Mouse (Mus musculus) gastrocnemius, adult 18-20 months (tissue): ENCODE results near the gene Qars. TPM values are rescaled to one million over a fixed set of nuclear protein-coding genes. Genes with fewer than 3 reads are reported as not detected.
A peak's percentile ranks its signal among the peaks of the same experiment; 100 is the strongest.

Experiments used
- DNase-seq: peaks from one replicate; pipeline ENCODE4 v3.0.0; 2021; ENCODE audit warnings: low spot score
- total RNA-seq, 2 experiments: library from RNA; stranded (reverse); gene quantifications; 2 replicates each; pipeline ENCODE4 v1.2.3; 2021

Qars gene
- total RNA-seq, 2 experiments from 2014 or later: 83.0 to 86.4 TPM

DNA sequence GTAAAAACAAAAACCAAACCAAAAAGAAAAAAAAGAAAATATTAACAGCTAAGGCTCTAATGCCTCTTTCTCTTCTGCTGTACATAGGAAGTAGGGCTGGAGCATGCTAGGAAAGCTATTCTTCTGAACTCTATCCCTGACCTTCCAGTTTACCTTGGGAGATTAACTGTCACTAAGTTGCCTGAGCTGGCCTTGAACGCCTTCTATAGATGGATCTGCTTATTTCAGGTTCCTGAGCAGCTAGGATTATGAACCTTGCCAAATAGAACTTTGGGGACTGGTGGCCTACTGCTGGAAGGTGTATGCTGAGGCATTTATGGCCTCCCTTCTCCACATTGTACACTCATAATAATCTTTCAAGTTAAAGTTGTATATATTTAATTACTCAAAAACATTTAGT lies 23.4 kb downstream of the Qars start:
- DNase-seq: no peak

DNA sequence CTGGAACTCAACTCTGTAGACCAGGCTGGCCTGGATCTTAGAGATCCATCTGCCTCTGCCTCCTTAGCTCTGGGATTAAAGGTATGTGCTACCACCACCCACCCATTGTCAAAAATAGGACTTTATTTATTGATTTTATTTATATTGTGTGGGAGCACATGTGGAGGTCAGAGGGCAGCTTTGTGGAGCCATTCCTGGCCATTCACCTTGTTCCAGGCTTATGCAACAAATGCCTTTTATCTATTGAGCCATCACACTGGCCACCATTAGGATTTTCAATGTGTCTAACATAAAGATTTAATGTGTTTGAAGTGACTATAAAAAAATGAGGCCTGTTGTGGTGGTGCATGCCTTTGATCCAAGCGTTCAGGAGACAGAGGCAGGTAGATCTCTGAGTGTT lies 24.0 kb downstream of the Qars start:
- DNase-seq: no peak

DNA sequence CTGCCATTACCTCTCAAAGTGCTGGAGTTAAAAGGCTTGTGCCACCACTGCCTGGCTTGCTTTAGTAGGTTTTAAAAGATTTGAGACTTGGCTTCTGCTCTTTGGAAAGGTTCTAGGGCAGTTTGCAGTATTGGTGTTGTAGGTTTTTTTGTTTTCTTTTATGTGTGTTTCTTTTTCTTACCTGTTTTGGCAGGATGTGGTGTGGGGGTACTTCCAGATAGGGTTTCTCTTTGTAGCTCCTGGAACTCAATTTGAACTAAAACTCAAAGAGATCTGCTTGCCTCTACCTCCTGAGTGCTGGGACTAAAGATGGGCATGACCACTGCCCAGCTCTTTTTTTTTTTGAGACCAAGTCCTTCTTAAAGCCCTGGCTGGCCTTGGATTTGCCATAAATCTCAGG lies 33.3 kb downstream of the Qars start:
- no peak for DNase-seq

DNA sequence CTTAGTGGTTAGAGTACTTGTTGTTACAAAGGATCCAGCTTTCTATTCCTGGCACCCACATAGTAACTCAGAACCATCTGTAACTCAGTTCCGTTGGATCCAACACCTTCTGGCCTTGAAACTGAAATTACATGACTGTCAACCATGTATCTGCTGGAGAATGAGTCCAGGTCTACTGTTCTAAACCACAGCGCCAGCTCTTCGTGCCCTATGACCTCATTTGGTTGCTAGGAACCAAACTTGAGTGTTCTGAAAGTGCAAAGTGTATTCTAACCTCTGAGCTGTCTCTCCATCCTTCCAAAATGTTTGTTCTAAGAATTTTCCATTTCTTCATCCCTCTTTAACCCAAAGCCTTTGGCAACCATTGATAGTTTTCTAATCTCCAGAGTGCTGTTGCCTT lies 38.5 kb downstream of the Qars start:
- no peak for DNase-seq

DNA sequence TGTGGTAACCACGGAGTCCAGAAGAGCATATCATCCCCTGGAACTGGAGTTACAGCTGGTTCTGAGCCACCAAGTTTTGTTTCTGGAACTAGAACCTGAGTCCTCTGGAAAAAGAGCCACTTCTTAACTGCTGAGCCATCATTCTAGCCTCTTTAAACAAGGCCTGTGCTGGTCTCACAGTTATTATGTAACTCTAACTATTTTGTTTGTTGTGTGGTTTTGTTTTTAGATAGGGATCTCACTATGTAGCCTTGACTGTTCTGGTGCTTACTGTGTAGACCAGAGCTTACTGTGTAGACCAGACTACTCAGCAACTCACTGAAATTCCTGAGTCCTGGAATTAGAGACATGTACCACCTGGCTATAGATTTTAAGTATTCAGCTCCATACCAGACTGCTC lies 39.4 kb downstream of the Qars start:
- no peak for DNase-seq

DNA sequence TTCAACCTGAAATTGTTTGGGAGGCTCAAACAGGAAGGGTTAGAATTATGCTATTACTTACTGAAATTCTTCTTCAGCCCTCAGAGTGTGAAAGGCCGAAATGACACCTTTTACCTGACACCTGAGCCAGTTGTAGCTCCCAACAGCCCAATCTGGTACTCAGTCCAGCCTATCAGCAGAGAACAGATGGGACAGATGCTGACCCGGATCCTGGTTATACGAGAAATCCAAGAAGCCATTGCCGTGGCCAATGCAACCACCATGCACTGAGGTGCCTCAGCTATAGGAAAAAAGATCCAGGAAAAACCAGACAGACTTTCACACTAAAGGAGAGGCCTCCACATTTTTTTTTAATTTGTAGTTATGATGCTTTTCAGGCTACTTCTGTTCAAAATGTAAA lies 51.7 kb downstream of the Qars start:
- DNase-seq: no peak

DNA sequence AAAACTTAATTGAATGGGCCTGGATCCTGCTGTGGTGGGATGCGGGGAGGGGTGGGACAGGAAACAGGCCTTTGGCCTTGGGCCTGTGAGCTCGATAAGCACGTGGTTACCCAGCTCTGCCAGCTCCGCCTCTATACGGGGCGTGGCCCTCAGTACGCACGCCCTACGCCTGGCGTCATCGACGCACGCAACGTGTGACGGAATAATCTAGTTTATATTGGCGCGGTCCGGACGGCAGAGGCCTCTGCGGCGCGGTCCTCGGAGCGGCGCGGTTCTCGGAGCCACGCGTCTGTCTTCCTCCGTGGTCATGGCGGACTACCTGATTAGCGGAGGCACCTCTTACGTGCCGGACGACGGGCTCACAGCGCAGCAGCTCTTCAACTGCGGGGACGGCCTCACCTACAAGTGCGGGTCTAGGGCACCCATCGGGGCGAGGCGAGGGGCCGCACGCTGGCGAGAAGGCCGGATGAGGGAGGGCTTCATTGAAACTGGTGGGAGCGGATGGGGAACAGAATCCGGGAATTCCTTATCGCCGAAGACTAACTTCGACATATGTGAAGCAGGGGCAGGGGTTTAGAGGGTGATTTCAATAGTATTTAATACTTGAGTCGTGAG lies 52.8 kb downstream of the Qars start, which contains the start of gene Impdh2:
TSS of gene Impdh2 (plus strand) at position 60 of the 615 bp plus-strand sequence.
- peak; percentile 96 for DNase-seq

DNA sequence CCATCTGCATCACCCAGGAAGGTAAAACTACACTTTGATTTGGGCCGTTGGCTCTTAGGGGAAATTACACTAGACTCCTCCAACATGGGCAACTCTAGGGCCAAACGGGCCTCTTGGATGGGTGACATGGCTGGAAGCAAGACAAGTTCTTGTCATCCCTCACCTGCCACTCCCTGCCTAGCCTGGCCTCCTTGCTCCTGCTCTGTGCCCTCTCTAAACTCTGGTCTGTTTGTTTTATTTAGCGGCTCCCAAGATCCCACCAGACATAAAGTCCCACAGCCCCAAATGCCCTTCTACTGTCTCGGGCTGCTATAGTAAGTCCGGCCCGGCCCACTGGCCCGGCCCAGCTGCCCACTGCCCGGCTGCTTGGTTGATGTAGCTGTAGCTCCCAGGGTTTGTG lies 56.2 kb downstream of the Qars start:
- no peak for DNase-seq

DNA sequence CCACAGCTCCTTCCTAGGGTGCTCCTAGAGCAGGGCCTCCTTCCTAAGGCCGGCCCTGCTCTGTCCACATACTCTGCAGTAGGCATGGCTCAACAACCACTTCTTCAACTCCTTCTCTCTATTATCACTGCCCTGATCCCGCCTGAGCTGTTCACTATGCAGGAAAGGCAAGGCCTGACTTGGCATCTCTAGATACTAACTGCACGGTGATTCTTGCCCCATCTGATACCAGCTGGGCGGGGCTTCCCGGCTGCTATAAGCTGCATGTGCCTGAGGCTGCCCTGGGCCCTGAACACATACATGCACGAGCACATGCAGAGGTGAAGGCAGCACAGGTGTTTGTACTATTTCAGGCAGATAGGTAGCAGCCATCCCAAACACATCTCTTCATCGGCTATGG lies 56.6 kb downstream of the Qars start:
- DNase-seq: no peak

Other genes starting within 250 kb of the Qars start
- gene Dag1, start 243.7 kb upstream of the Qars start, total RNA-seq: 100 to 1,000 TPM; 166 to 173 TPM
- 10 to 100 TPM; 12.3 to 13.1 TPM for gene Nicn1, start 217.3 kb upstream of the Qars start, total RNA-seq
- 1 to 10 TPM in 1 of 2 experiments, under 1 TPM in 1; 0.83 to 1.0 TPM for gene Amt, start 210.9 kb upstream of the Qars start, total RNA-seq
- 100 to 1,000 TPM in 1 of 2 experiments, 10 to 100 TPM in 1; 91.8 to 111 TPM for gene Rhoa, start 201.6 kb upstream of the Qars start, total RNA-seq
- gene Tcta, start 201.5 kb upstream of the Qars start, total RNA-seq: 10 to 100 TPM; 28.0 to 35.6 TPM
- gene Gpx1, start 168.8 kb upstream of the Qars start, total RNA-seq: 10 to 100 TPM; 63.2 to 67.5 TPM
- gene Usp4, start 159.9 kb upstream of the Qars start, total RNA-seq: 10 to 100 TPM; 81.6 to 89.2 TPM
- 1 to 10 TPM in 1 of 2 experiments, under 1 TPM in 1; 0.85 to 1.4 TPM for gene 1700102P08Rik, start 114.9 kb upstream of the Qars start, total RNA-seq
- not detected for gene Ccdc36, start 79.2 kb upstream of the Qars start, total RNA-seq
- gene BC048562, start 71.2 kb upstream of the Qars start, total RNA-seq: not detected
- gene Ccdc71, start 47.2 kb upstream of the Qars start, total RNA-seq: 10 to 100 TPM; 14.4 to 15.2 TPM
- gene Klhdc8b, start 46.1 kb upstream of the Qars start, total RNA-seq: 1 to 10 TPM; 1.8 to 2.2 TPM
- gene Lamb2, start 28.0 kb upstream of the Qars start, total RNA-seq: 100 to 1,000 TPM; 117 to 126 TPM
- 100 to 1,000 TPM; 126 to 127 TPM for gene Usp19, start 17.1 kb upstream of the Qars start, total RNA-seq
- 10 to 100 TPM; 47.3 to 57.4 TPM for gene Qrich1, start 9.1 kb downstream of the Qars start, total RNA-seq
- gene Impdh2, start 52.6 kb downstream of the Qars start, total RNA-seq: 10 to 100 TPM; 61.3 to 63.2 TPM
- 10 to 100 TPM; 29.3 to 30.0 TPM for gene Ndufaf3, start 59.7 kb downstream of the Qars start, total RNA-seq
- 1 to 10 TPM; 7.5 to 8.9 TPM for gene Dalrd3, start 62.2 kb downstream of the Qars start, total RNA-seq
- 1 to 10 TPM; 6.4 to 7.9 TPM for gene Wdr6, start 71.0 kb downstream of the Qars start, total RNA-seq
- gene P4htm, start 90.0 kb downstream of the Qars start, total RNA-seq: 1 to 10 TPM; 3.4 to 4.1 TPM
- 10 to 100 TPM; 73.1 to 84.5 TPM for gene Arih2, start 141.7 kb downstream of the Qars start, total RNA-seq
- 10 to 100 TPM; 68.1 to 85.0 TPM for gene Slc25a20, start 154.4 kb downstream of the Qars start, total RNA-seq
- 100 to 1,000 TPM; 164 to 169 TPM for gene Prkar2a, start 181.6 kb downstream of the Qars start, total RNA-seq